Mouse (Mus musculus) liver, adult 2 months (tissue): ENCODE data around the gene Cdk5rap1. TPM values are rescaled to one million over a fixed set of nuclear protein-coding genes. Genes with fewer than 3 reads are reported as not detected.
"Not testable (repeated sequence)": the region's sequence is repeated elsewhere in the genome, so short reads cannot be mapped to it uniquely, and the experiment has no call there.

Experiments used
- DNase-seq: peaks from one replicate; pipeline ENCODE4 v3.0.0-alpha.2; 2011; ENCODE audit warnings: low read depth, low spot score; ENCODE audit errors: extremely low read depth
- H3K27ac ChIP-seq: fragments of 200-500 bp; replicated peaks from 2 replicates; pipeline ENCODE4 v1.5.1; 2012; ENCODE audit warnings: low read depth, mild to moderate bottlenecking, control low read depth, inconsistent platforms, low read length; ENCODE audit not compliant: insufficient read depth
- H3K27me3 ChIP-seq: fragments of 200-500 bp; 2 replicates; pipeline ENCODE4 v1.6.1; 2012; ENCODE audit warnings: mild to moderate bottlenecking, moderate library complexity, low read length, inconsistent platforms; ENCODE audit not compliant: control insufficient read depth, insufficient read depth
- H3K36me3 ChIP-seq: fragments of 200-500 bp; 2 replicates; pipeline ENCODE4 v1.6.1; 2012; ENCODE audit warnings: low read length, inconsistent platforms; ENCODE audit not compliant: control insufficient read depth, insufficient read depth
- H3K4me1 ChIP-seq: fragments of 200-500 bp; 2 replicates; pipeline ENCODE4 v1.6.1; 2011; ENCODE audit warnings: low read length; ENCODE audit not compliant: control insufficient read depth, insufficient read depth
- H3K4me3 ChIP-seq: fragments of 200-500 bp; 2 replicates; pipeline ENCODE4 v1.5.1; 2011; ENCODE audit warnings: low read depth, mild to moderate bottlenecking, control low read depth, low read length, moderate library complexity; ENCODE audit not compliant: insufficient read depth
- H3K79me2 ChIP-seq: fragments of 200-500 bp; 2 replicates; pipeline ENCODE4 v1.6.1; 2012; ENCODE audit warnings: inconsistent platforms, mild to moderate bottlenecking, low read length, moderate library complexity; ENCODE audit not compliant: control insufficient read depth, insufficient read depth
- H3K9ac ChIP-seq: fragments of 200-500 bp; 2 replicates; pipeline ENCODE4 v1.6.1; 2012; ENCODE audit warnings: low read depth, mild to moderate bottlenecking, control low read depth, inconsistent platforms, low read length
- CTCF ChIP-seq: fragments of 200-500 bp; IDR thresholded peaks from 2 replicates; pipeline ENCODE4 v1.5.1; 2011; ENCODE audit warnings: low read depth, low read length, control low read depth
- POLR2A ChIP-seq: fragments of 200-500 bp; IDR thresholded peaks from 2 replicates; pipeline ENCODE4 v1.6.1; 2011; ENCODE audit warnings: low read length, control low read depth; ENCODE audit not compliant: insufficient read depth; ENCODE audit errors: extremely low read depth
- WGBS: fragments of 180-500 bp; shearing (Covaris S2); methylation state at CpG from one replicate; pipeline ENCODE4 v1.1.7; 2018; 5-methylcytosine and 5-hydroxymethylcytosine counted together
- polyA plus RNA-seq: library from polyadenylated mRNA; depleted of rRNA; stranded (reverse); fragments of >200 nt; gene quantifications from 2 replicates; pipeline ENCODE4 v1.2.3, GENCODE M21; 2012; rRNA removed
- total RNA-seq: library from RNA; depleted of rRNA; stranded (reverse); fragments of >200 nt; gene quantifications from 2 replicates; pipeline ENCODE4 v1.2.3, GENCODE M21; 2014; rRNA removed

The Cdk5rap1 gene
- total and polyA plus RNA-seq, 2 experiments = 11.0 to 21.8 TPM

GRCm38 (mm10) chr2:154294746-154295145 lies 78.1 kb downstream of the Cdk5rap1 start:
- peak; percentile 63 for TF ChIP-seq CTCF
- H3K9ac ChIP-seq, H3K27ac ChIP-seq, H3K79me2 ChIP-seq, H3K4me1 ChIP-seq, H3K36me3 ChIP-seq, H3K27me3 ChIP-seq, H3K4me3 ChIP-seq, DNase-seq: not testable (repeated sequence)
- WGBS = under 1% methylated on average over 10 of the region's 10 CpGs

- no peaks in the 10 kb centered on the region for H3K36me3 ChIP-seq
- 88% methylated on average over 1 of the region's 1 CpGs for WGBS
- no peaks in the 10 kb centered on the region for H3K79me2 ChIP-seq
- no peak for TF ChIP-seq POLR2A
- no peak for TF ChIP-seq CTCF
- no peak overlapping the region for H3K9ac ChIP-seq
- no peak for DNase-seq
- H3K4me1 ChIP-seq = no peaks in the 10 kb centered on the region
- no peak overlapping the region for H3K4me3 ChIP-seq
- H3K27me3 ChIP-seq = no peaks in the 10 kb centered on the region
- no peak overlapping the region for H3K27ac ChIP-seq
Observed at GRCm38 (mm10) chr2:154292833-154293232, 80.0 kb downstream of the Cdk5rap1 start.

DNA sequence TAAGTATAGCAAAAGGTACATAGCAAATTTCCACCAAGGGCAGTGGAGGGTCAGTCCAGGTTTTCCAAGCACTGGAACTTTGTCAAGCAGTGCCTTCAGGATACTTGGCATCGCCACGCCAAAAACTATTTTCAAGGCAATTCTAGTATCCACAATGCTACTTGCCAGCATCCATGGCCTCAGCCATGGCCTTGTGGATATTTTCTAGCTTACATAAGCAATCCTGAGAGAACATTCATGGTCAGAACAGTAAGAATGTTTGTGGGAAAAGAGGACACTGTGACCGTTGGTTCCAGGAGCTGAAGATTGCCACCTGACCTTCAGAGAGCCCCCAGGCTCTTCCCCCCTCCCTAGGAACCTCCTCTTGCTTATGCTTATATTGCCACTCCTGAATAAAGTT lies 80.9 kb downstream of the Cdk5rap1 start:
- not testable (repeated sequence) for DNase-seq, H3K79me2 ChIP-seq, H3K4me1 ChIP-seq, H3K27ac ChIP-seq, H3K9ac ChIP-seq, H3K4me3 ChIP-seq, H3K27me3 ChIP-seq, H3K36me3 ChIP-seq
- WGBS = 89% methylated on average over 3 of the region's 3 CpGs

Other genes with a start within 250 kb of the Cdk5rap1 start
- gene Bpifa3, start 242.7 kb downstream of the Cdk5rap1 start, total RNA-seq = not detected in 2 replicates
- gene Bpifa3, start 242.7 kb downstream of the Cdk5rap1 start, polyA plus RNA-seq = not detected in 2 replicates
- gene Bpifa1, start 230.1 kb downstream of the Cdk5rap1 start, total RNA-seq = not detected in 2 replicates
- gene Bpifa1, start 230.1 kb downstream of the Cdk5rap1 start, polyA plus RNA-seq = not detected in 2 replicates
- gene Bpifa5, start 210.4 kb downstream of the Cdk5rap1 start, total RNA-seq = not detected in 2 replicates
- not detected in 2 replicates for gene Bpifa5, start 210.4 kb downstream of the Cdk5rap1 start, polyA plus RNA-seq
- gene Bpifb1, start 182.2 kb downstream of the Cdk5rap1 start, total RNA-seq = not detected in 2 replicates
- gene Bpifb1, start 182.2 kb downstream of the Cdk5rap1 start, polyA plus RNA-seq = not detected in 2 replicates
- not detected in 2 replicates for gene Bpifb5, start 149.3 kb downstream of the Cdk5rap1 start, total RNA-seq
- not detected in 2 replicates for gene Bpifb5, start 149.3 kb downstream of the Cdk5rap1 start, polyA plus RNA-seq
- gene Bpifb9a, start 115.2 kb downstream of the Cdk5rap1 start, total RNA-seq = not detected in 2 replicates
- not detected in 2 replicates for gene Bpifb9a, start 115.2 kb downstream of the Cdk5rap1 start, polyA plus RNA-seq
- not detected in 2 replicates for gene Bpifb9b, start 65.8 kb downstream of the Cdk5rap1 start, total RNA-seq
- not detected in 2 replicates for gene Bpifb9b, start 65.8 kb downstream of the Cdk5rap1 start, polyA plus RNA-seq
- gene Snta1, start 35.1 kb upstream of the Cdk5rap1 start, total RNA-seq = 10.3 and 11.3 TPM in 2 replicates
- 21.4 and 24.7 TPM in 2 replicates for gene Snta1, start 35.1 kb upstream of the Cdk5rap1 start, polyA plus RNA-seq
- gene Cbfa2t2, start 63.5 kb upstream of the Cdk5rap1 start, total RNA-seq = 7.3 and 10.3 TPM in 2 replicates
- 4.3 and 4.6 TPM in 2 replicates for gene Cbfa2t2, start 63.5 kb upstream of the Cdk5rap1 start, polyA plus RNA-seq
- gene 1700003F12Rik, start 174.1 kb upstream of the Cdk5rap1 start, total RNA-seq = not detected in 2 replicates
- 0.54 TPM in 2 replicates for gene 1700003F12Rik, start 174.1 kb upstream of the Cdk5rap1 start, polyA plus RNA-seq
- 0.09 and 0.13 TPM in 2 replicates for gene Actl10, start 178.8 kb upstream of the Cdk5rap1 start, total RNA-seq
- not detected in 2 replicates for gene Actl10, start 178.8 kb upstream of the Cdk5rap1 start, polyA plus RNA-seq
- gene Necab3, start 185.9 kb upstream of the Cdk5rap1 start, total RNA-seq = 0.09 and 0.13 TPM in 2 replicates
- gene Necab3, start 185.9 kb upstream of the Cdk5rap1 start, polyA plus RNA-seq = 0.09 TPM in 1 of 2 replicates, not detected in the other
- gene E2f1, start 196.9 kb upstream of the Cdk5rap1 start, total RNA-seq = 1.1 and 2.3 TPM in 2 replicates
- 2.4 and 3.8 TPM in 2 replicates for gene E2f1, start 196.9 kb upstream of the Cdk5rap1 start, polyA plus RNA-seq
- gene Pxmp4, start 230.7 kb upstream of the Cdk5rap1 start, total RNA-seq = 39.9 and 51.1 TPM in 2 replicates
- gene Pxmp4, start 230.7 kb upstream of the Cdk5rap1 start, polyA plus RNA-seq = 127 and 134 TPM in 2 replicates
- 0.18 and 1.0 TPM in 2 replicates for gene Zfp341, start 240.3 kb upstream of the Cdk5rap1 start, total RNA-seq
- gene Zfp341, start 240.3 kb upstream of the Cdk5rap1 start, polyA plus RNA-seq = 3.2 TPM in 2 replicates
- not detected in 2 replicates for gene 4930519P11Rik, start 240.4 kb upstream of the Cdk5rap1 start, total RNA-seq
- gene 4930519P11Rik, start 240.4 kb upstream of the Cdk5rap1 start, polyA plus RNA-seq = 0.37 TPM in 1 of 2 replicates, not detected in the other